Mouse (Mus musculus): Measurements from ENCODE around the gene Serpina3a.
A peak's percentile ranks its signal among the peaks of the same experiment; 100 is the strongest.
"Not testable (repeated sequence)": the region's sequence is repeated elsewhere in the genome, so short reads cannot be mapped to it uniquely, and the experiment has no call there.

Gene Serpina3a

DNA sequence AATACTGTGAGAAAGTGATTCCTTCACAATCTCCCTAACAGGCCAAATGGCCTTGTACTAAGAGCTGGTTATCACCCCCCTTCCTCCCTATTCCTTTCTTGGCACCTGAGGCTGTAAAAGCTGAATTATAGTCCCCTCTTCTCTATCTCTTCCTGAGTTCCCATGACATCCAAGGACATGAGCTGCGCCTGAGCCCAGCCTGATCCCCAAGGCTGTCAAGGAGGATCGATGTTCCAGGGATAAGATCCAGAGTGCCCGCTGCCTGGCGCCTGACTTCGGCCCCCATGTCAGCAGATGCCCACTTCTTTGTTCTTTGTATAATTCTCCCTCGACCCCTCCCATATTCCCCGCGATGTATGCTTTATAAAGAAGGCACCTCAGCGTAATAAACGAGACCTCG is at the start of gene Serpina3a:
Serpina3a (plus strand) TSS at position 392 of the 400 bp plus-strand sequence.
- not testable (repeated sequence) for DNase-seq (ENCODE audit: low read depth)

DNA sequence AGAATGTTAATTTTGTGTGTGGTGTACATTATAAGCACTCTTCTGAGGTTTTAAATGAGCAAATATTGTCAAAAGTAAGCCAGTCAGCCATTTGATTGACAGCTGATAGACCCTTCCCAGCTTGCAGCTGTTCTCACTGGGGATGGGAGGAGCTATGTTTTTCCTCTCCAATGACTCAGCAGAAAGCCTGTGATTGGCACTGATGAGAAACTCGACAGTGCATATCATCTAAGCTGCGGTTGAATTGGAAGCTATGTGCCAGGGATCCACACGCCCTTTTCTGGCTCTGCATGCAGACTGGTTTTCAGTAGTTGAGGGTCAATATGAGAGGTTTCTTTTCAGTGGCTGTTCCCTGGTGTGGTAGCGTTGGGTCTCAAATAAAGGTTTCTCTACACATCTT is 48.0 kb upstream of the Serpina3a start:
- peak; percentile 37 for DNase-seq (ENCODE audit: low read depth)

DNA sequence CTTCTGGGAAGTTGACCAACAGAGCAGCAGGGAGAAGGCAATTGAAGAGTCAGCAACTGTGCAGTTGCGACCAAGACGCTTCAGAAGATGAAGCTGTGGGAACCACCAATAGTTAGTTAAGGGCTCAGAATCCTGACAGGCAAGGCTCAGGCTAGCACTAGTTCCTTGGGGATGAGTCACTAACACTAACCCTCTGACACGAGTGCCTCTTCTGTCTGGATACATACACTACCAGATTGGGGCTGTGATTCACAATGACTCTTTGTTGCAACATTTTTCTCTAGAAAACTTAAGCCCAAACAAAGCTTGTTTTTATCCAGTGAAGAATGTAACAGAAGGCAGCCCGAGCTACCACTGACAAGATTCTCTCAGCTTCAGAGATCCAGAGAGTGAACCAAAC is 47.5 kb upstream of the Serpina3a start:
- DNase-seq (ENCODE audit: low read depth), result no peak

DNA sequence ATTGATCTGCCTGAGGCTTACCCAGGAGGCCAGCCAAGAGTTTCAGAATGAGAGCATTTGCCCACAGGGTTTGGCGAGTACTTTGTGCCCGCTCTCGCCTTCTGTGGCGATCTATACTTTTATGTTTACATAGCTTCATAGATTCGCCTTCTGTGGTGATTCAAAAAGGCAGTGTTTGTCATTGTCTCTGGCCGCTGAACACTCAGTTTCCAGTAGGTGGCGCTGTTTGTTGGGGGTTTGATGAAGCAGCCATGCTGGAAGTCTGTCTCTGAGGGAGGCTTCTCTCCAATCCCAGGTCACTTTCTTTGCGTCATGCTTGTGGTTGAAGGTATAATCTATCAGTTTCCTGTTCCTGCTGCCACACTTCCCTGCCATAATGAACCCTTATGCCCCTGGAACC is 46.3 kb upstream of the Serpina3a start:
- DNase-seq (ENCODE audit: low read depth), result peak; percentile 89

DNA sequence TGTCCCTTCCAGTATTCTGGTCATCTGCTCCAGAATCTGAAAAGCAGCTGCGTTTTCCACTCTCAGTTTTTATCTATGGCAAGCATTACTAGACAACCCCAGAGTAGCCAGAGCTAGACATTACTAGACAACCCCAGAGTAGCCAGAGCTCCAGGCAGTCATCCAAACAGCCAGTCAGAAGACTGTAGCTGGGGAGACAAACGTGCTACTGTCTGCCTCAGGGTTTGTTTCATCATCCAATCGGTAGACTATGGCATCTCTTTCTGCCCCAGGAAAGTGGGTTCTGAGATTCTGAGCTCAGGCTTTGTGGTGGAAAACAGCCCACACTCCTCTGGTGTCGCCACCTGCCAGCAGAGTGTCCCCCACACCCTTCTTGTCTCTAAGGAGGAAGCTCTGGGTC is 45.0 kb upstream of the Serpina3a start:
- peak; percentile 65 for DNase-seq (ENCODE audit: low read depth)

DNA sequence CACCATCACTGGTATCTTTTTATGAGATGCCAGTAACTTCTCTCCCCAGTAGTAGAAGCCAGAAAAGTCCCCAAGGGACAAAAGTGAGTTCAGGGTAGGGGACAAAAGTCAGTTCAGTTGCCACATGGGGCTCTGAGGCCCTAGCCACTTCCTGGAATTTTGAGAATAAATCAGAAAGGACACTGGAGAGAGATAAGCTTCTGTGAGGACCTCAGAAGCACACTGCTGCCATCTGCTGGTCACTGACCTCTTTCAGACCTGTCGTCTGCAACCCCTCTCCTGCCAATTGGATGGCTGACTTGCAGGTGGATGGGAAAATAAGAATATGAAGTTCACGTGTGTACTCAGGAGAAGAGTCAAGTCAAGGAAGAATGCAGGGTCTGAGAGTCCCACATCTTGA is 42.9 kb upstream of the Serpina3a start:
- peak; percentile 85 for DNase-seq (ENCODE audit: low read depth)

DNA sequence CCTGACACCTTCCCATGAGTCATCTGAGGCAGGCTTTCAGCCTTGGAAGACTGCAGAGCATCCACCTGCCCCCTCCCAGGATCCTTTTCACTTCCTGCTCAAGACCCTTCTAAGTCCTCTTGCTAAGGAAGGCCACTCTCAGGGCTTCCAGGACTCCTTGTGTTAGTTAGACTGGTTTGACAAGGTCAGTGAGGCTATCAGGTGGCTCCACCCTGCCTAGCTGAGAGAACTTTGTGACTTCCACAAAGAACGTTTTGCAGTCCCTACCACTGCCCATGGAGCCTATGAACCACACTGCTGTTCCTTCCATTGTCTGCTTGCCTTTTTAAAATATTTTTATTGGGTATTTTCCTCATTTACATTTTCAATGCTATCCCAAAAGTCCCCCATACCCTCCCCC is 40.8 kb upstream of the Serpina3a start:
- DNase-seq (ENCODE audit: low read depth), result no peak

DNA sequence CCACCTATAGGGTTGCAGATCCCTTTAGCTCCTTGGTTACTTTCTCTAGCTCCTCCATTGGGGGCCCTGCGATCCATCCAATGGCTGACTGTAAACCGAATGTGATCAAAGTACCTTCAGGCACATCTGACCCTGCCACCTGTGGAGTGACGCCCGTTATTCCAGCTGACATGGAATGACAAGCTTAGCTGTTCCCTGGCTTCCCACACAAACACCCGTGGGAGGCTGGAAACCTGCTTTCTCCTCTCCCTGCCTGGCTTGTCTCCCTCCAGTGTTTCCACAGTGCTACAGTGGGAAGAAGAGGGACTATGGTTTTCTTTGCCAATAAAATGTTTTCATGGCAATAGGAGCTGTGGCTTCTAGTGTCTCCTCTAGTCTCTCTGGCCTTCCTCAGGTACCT is 40.2 kb upstream of the Serpina3a start:
- no peak for DNase-seq (ENCODE audit: low read depth)

DNA sequence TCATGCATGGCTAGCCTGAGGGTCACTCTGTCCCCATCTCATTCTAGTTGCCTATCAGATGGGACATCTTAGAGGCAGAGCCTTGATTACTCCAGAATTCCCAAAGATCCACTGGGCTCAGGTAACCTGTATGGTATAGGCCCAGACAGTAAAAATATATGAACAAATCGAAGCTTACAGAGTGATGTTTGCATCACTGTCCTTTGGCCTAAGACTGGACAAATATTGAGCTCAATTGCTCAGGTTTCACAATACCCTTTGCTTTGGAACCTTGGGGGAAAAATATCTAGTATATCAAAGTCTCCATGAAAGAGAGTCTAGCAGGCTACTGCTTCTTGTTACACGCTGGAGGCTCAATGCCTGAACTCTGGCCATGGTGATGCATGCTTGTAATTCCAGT is 22.4 kb upstream of the Serpina3a start:
- no peak for DNase-seq (ENCODE audit: low read depth)

DNA sequence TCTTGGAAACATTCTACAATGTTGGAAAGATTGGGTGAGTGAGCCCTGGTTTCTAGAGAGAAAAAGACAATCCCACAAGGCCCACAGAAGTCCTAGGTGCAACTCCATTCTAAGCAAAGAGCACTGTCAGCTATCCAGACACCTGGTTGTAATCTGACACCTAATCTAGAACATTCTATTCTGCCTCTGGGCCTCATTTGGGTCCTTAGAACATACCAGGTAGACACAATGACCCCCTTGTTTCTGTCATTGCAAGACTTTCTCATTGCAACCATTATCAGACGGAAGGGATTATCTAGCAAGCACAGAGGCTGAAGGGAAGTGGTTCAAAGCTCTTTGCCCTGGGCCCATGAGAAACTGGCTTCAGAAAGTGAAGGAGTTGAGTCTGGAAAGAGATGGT is 21.2 kb upstream of the Serpina3a start:
- DNase-seq (ENCODE audit: low read depth), result no peak

DNA sequence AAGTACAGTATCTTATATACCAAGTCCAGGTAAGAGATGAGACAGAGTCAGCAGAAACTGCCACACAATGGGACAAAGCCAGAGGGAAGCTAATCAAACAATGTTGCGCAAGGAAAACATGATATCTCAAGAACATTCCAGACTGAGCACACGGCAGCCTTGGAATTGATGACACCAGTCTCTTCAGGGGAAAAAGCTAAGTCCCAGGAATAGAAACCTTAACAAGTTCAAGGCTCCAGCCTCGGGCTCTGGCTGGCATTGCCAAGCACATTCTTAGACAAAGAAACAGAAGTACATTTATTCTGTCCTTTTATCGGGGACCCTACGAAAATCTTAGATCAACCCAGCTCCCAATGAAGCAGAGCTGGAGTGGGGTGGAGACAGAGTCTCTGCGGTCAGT is 11.8 kb upstream of the Serpina3a start, which contains the start of gene Serpina5:
Serpina5 (plus strand) TSS at position 346 of the 400 bp plus-strand sequence.
- no peak for DNase-seq (ENCODE audit: low read depth)

DNA sequence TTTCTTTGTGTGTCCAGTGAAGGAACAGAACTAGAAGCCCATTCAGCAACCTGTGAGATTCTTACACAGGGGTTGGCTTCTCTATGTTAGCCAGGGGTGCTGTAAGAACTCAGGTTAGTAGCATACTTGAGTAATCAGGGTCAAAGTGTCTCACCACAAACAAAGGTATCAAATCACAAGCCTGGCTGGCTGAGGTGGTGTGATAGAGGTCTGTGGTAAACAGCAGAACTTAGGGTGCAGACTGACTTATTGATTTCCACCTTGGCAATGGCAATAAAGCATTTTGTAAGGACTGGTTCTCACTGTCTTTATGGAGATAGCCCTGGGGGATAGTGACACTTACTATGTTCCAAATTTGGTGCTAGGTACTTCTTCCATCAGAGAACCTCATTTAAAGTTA is 6.7 kb upstream of the Serpina3a start:
- no peak for DNase-seq (ENCODE audit: low read depth)

DNA sequence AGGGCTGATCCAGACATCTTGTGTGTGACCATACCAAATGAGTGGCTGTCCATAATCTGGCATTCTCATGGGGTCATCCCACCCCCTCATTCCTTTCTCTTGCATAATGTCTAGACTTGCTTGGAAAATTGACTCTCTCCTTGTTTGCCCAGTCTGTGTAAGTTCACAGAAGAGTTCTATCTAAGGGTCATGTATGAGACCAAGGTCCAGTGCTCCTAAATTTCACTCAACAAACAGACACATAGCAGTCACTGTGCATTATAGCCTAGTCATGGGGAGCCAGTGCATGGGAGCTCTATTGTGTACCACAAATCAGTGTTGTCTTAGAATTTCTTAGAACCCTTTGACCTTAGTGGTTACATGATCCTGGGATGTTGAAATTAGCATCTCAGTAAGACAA is 5.6 kb upstream of the Serpina3a start:
- DNase-seq (ENCODE audit: low read depth), result no peak

DNA sequence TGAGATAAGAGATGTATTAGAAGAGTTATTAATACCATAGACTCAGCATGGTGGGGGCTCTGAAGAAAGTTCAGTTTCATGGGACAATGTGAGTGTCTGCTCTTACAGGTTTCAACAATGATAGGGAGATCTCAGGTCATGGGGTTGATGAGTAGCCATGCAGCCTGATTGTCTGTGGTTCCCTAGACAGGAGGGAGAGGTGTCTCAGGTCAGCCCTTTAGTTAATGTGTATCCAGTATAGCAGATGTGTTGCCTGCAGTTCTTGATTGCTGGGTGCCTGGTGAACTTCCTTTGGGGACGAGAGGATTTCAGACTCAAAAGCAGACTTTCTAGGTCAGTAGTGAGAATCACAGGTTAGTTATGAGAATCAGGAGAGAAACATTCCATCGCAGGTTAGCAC is 4.0 kb upstream of the Serpina3a start:
- DNase-seq (ENCODE audit: low read depth), result no peak

DNA sequence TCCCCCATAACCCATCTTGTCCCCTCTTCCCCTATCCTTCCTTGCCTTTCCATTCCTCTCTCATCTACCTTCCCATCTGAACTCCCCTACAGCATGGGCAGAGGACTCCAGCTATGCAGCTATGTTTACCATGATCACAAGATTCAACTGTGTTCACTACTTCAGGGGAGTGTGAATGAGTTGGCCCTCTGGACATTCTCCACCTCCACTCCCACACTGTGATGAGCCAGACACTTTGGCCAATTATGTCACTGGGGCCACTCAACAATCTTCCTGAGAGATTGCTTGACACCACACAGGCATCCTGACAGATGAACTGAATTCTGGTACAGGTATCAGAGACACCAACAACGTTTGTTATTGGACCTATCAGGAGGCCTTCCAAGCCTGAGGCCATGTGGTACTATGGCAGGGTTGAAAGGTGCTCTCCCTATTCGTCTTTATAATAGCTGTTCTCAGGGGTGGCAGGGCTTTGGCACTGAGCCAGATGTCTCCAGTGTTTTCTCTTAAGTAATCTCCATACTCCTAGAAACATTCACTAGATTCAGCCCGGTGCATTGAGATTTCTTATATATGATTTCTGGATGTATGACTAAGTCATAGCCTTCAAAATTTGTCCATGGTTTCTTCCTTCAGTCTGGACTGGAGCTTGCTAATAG is 2.5 kb downstream of the Serpina3a start:
- DNase-seq (ENCODE audit: low read depth), result no peak

DNA sequence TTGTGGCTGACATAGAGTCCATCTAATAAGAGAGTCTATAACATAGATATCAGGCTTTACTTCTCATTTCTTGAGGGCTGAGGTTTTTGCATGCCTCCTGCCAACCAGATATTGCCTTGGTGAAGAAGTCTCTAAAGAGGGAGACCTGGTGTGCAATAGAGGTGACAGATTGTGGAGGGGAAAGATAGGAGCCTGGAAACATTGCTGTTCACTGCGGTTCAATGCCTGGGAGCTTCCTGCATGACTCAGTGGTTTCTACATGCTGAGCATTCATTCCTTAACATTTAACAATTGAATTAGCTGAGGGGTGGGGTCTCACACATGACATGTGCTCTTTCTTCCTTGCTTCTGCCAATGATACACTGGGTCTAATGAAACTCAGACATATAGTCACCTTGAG is 10.6 kb downstream of the Serpina3a start:
- DNase-seq (ENCODE audit: low read depth), result no peak

DNA sequence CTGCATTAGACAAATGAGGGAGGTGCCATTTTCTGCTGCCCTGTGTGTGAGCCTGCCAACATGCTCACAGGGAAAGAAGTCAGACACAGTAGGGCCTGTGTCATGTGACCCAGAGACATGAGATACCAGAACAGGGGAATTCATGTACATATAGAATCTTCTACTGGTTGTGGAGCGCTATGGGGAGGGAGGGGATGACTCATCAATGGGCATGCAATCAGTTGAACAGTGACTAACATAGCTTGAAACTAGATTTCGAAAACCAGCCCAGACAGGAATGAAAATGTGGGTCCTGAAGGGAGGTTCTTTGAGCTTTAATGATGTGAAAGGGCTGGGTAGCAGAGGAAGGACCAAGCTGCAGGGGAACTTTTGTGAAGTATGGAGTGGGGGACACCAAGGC is 11.5 kb downstream of the Serpina3a start:
- DNase-seq (ENCODE audit: low read depth), result no peak

DNA sequence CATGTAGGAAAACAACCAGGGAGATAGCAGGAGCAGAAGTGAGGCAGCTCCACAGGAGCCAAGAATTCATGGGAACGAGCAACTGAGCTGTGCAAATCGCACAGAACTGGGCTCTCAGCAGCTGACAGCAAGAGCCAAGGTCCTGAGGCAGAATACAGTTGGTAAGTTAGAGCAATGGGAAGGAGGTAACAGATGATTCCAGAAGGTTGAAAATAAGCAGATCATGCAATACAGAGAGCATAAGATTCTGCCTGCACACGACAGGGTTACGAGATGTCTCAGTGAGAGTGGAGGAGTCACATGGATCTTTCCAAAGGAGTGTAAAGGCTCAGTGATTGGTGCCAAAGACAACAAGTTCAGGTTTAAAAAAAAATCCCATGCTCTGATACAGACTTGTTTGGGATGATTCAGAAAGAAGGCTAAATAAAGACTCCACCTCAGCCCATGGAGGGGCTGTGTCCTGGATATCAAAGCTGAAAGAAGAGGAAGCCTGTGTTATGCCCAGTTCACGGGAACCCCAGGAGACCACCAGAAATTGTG is 12.6 kb downstream of the Serpina3a start:
- no peak for DNase-seq (ENCODE audit: low read depth)

DNA sequence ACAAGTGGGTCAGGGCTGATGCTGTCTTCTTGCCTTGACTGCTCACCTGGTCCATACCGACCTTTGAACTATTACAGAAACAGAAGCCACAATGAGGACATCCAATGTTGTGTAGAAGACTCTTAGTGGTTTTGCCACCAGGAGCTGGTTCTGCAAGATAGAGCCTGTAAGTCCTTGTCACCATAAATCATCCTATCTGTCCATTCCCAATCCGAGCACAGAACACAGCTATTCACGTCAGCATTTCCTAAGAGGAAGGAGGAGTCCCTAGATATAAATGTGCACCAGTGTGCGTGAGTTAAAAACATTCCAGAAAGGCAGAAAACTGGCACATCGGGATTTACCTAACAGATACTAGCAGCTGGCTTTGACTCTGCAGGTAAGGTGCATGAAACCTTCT is 15.2 kb downstream of the Serpina3a start, which contains the start of gene Serpina3b:
Serpina3b (plus strand) TSS at position 301 of the 400 bp plus-strand sequence.
- no peak for DNase-seq (ENCODE audit: low read depth)

DNA sequence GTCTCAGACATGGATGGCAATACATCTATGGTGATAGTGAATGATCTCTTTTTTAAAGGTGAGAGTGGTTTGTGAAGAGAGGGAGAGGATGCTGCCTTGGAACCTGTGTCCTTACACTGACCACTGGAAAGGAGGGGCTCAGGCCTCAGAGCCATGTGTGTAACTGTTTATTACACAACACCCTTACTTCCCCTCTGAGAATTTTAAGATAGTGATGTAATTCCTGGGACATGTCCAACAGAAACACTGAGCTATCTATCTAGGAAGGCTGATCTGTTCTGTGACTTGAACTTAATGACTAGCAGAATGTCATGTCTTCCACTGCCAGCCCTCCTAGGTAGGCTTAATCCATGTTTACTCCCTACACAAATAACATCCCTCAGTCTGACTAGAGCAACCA is 18.5 kb downstream of the Serpina3a start:
- DNase-seq (ENCODE audit: low read depth), result no peak

DNA sequence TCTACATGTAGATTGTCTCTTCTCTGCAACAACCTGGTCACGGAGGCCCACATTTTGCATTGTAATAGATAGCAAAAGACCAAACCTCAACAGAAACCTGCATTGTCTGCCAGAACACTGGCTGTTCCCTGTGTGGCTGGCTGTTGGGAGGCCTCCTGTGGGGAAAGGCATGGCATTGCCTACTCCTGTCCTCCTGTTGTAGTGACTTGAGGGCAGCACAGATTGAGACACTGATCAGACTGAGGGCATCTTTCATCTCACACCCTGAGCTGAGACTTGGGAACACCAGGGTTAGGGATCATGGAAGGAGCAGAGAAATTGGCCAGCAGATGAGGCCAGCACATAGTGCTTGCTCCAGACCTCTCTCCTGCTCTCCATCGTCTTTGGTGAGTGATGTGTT is 25.7 kb downstream of the Serpina3a start:
- no peak for DNase-seq (ENCODE audit: low read depth)

DNA sequence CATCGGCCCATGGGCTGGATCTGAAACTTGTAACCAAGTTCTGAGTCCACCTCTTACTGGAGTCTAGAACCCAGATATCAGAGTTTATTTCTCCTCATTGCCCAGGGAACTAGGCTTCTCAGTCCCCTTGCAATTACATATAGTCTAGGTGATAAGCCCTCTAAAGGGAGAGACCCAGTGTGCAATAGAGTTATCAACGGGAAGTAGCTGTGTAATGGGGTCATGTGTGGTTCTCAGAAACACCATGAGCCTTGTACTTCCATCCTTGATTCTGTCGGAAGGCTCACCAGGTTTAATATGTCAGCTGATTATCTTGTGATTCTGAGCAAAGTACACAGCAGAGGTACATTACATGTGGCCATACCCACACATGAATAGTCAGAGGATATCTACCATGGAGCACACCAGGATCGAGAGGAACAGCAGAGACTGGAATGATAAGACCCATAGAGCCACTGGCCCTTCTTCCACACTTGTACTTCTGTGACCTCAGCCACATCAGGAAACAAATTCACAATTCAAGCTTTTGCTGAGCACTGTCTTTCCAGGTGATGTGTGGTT is 28.1 kb downstream of the Serpina3a start:
- DNase-seq (ENCODE audit: low read depth), result no peak

DNA sequence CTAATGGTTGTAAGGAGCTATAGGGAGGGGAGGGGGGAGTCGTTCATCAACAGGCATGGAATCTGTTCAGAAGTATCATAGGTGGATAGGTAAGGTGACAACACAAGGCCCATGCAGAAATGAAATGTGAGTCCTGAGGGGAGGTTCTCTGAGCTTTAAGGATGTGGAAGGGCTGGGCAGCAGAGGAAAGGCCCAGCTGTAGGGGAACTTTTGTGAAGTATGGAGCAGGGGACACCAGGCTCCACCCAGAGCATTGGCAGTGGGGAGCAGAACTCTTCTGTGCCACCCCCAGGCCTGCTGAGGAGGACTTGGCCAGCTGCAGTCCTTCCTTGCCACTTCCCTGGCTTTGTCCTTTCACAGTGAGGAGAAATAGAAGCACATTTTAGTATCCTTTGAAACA is 29.0 kb downstream of the Serpina3a start:
- DNase-seq (ENCODE audit: low read depth), result no peak

DNA sequence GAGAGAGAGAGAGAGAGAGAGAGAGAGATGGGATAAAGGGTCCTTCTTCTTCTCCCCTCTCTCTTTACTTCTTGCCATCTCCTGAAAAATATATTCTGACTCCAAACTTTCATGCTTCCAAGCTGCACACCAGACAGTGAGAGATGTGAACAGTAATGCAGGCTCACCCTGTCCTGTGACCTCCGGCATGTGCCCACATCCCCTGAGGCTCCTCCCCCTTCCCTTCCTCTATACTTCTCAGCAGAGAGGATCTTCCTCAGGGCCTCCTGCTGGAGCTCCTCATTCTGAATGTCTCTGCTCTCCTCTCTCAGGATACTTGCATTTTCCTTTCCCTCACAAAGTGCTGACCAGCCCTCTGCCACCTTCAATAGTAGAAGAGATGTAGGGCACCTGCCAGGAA is 29.9 kb downstream of the Serpina3a start:
- peak; percentile 15 for DNase-seq (ENCODE audit: low read depth)
